Mouse (Mus musculus) brain, embryonic 14.5 days (tissue): ENCODE measurements around the gene Pate2.

Experiments used
- CTCF ChIP-seq: fragments of 200-500 bp; IDR thresholded peaks from 2 replicates; pipeline ENCODE4 v1.5.1; 2012; ENCODE audit warnings: inconsistent platforms, mild to moderate bottlenecking, moderate library complexity, borderline replicate concordance; ENCODE audit not compliant: insufficient read depth, insufficient read length; ENCODE audit errors: extremely low read depth
- POLR2A ChIP-seq: fragments of 200-500 bp; IDR thresholded peaks from 2 replicates; pipeline ENCODE4 v1.6.1; 2012; ENCODE audit warnings: mild to moderate bottlenecking, inconsistent platforms, borderline replicate concordance; ENCODE audit not compliant: poor library complexity, insufficient read depth, insufficient read length, severe bottlenecking; ENCODE audit errors: extremely low read depth

GRCm38 (mm10) chr9:35687013-35687412 lies 116.9 kb downstream of the Pate2 start, which contains the start of gene Pate1:
- no peak for TF ChIP-seq CTCF
- TF ChIP-seq POLR2A, result no peak
